Mouse (Mus musculus) cerebellum, postnatal 10 days (tissue): ENCODE measurements at regions not wholly inside any gene's neighbourhood (a gene's known extent, or its start where the extent isn't known, plus 50 kb on each side); places are given as distances from the start of the nearest gene placed in this dataset.
"Not testable (repeated sequence)": the region's sequence is repeated elsewhere in the genome, so short reads cannot be mapped to it uniquely, and the experiment has no call there.

Experiments
- DNase-seq, 2 experiments: peaks; one replicate each; pipeline ENCODE4 v3.0.0; 2021; ENCODE audit warnings: mixed read lengths in 2 of 2

DNA sequence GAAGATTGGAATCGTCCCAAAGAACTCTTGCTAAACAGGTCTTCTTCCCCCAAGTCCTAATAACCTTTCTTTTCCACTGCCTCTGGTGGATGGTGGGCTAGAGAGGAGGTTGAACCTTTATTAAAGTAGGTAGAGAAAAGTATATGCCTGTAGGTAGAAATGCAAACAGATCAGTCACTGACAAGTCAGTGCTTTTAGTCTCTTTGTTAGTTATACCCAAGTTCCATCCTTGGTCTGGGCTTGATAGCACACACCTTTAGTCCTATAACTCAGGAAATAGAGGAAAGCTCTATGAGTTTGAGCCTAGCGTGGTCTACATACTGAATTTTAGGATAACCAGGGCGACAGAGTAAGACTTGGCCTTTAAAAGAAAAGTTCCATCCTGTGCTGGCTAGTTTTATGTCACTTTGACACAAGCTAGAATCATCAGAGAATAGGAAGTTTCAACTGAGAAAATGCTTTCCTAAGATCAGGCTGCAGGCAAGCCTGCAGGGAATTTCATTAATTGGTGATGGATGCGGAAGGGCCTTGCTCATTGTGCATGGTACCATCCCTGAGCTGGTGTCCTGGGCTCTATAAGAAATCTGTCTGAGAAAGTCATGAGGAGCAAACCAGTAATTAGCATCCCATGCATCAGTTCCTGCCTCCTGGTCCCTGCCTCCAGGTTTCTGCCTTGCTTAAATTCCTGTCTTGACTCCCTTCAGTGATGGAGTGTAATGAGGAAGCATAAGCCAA is 94.7 kb upstream of the Cpsf6 start:
- DNase-seq: no peak

DNA sequence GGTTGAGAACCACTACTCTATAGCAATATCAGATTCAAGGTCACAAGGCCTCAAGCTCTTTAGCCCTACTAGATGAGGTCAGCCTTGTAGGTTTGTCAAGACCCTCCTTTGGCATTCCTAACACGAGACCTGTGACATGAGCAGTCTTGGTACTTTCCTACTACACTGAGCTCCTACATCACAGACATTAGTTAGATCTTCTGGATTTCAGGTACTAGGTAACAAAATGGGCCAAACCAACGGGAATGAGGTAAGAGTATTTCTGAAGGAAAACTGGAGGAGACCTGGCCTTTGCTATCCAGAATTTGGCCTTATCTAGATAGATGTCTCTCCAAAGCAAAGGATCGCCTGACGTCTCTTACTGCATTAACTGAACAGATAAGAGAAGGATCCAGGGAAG is 93.7 kb upstream of the Cpsf6 start:
- DNase-seq: no peak

DNA sequence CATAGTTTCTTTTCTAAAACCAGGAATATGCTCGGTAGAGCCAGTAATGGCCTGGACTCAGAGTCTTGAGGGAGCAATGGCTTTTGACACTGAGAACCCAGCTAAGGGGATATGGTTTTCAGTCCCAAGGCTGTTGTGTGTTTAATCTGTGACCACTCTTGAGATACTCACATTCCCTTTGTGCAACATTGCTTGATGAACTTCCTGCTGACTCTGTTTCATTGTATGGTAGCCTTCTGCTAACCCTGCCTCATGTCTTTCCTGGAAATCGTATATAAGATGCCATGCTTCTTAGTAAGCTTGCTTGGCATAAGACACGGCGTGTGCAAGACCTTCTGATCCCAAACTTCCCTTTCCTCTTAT is 92.7 kb upstream of the Cpsf6 start:
- DNase-seq: no peak

DNA sequence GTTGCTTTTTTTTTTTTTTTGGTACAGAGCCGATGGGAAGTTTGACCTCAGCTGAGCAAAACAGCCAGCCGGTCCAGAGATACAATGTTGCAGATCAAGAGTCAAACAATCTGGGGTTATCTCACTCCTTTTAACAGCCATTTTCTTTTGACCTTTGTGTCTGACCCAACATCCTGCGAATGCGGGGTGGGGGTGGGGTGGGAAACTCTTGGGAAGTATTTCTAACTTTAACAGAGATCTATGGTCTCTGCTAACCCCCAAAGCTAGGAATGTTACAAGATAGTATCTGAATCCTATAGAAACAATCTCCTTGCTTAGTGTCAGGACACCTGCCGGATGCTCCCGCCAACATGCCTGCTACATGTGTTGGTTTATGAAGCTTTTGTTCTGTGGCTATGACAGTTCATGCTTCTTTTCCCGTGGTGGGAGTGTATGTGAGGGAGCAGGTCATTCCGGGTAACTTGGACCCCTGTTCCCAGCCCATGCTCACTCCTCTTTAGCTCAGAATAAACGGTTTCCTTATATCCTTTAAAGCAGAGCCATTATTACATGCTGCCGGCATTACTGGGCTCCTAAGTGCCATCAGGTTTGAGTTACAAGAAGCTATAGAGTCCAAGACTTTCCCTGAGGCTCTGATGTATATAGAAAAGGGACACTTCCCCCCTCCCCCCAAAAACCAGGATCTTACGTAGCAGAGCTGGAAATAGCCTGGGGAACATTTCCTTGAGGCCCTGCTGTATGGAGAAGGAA is 92.2 kb upstream of the Cpsf6 start:
- DNase-seq: no peak

DNA sequence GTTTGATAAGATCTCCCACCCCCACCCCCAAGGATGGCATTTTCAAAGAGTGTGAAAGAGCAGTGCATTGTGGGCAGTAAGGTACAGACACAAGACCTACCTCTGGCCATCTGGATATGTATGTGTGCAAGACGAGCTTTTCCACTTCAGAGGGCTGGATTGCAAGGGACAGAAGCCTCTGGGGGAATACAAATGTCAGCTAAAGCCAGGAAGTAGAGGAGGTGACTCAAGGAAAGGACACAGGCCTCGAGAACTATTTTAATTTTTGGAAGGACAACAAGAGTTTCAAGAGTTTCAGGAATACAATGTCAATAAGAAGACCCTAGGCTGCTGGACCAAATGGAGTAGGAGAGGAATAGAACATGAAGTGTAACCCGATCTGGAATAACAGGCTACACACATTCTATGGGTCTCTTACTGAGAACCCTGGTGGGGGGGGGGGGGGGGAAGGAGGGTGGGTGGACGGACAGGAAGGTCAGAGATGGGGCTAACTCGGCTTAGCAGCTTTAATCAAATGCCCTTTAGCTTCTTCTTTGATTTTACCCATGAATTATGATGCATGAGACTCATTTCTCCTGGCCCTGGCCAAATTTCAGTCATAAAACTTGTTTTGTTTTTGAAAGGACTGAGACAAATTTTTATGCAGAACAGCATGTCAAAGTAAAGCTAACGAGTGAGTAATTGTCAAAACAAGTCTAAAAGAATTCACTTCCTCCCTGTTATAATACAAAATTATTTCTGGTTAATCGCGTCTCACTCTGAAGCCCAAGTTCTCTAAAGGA is 91.4 kb upstream of the Cpsf6 start:
- DNase-seq: no peak

DNA sequence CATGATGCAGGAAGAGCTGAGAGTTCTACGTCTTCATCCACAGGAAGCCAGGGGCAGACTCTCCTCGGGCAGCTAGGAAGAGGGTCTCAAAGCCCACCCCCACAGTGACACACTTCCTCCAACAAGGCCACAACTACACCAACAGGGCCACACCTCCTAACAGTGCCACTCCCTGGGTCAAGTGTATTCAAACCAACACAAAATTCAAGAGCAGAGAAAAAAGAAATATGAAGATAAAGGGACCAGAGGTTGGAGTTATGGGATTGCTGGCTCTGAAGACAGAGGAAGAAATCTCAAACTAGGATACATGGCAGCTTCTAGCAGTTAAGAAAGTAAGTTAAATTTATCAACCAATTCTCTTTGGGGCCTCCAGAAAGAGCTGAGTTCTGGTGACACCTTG is 90.7 kb upstream of the Cpsf6 start:
- DNase-seq: no peak

DNA sequence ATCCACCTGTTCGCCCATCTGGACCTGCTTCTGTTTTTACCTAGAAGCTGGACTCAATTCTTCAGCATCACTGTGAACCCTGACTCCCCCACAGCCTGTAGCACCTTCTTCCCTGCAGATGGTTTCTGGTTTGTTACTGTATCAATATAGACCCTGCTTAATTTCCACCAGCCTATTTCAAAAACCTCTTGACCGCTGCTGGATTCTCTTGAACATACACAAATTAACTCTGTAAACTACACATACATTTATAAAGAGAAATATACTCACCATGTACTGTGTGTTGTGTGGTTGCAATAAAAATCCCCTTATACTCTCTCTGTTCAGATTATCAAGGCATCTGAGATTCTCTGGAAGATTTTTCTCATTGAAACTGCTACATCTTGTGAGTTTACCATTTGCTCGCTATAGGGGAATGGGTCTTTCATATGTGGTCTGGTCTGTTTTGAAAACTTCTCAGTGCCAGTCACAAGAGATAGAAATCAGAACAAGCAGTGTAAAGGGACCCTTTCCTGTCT is 89.8 kb upstream of the Cpsf6 start:
- no peak for DNase-seq

DNA sequence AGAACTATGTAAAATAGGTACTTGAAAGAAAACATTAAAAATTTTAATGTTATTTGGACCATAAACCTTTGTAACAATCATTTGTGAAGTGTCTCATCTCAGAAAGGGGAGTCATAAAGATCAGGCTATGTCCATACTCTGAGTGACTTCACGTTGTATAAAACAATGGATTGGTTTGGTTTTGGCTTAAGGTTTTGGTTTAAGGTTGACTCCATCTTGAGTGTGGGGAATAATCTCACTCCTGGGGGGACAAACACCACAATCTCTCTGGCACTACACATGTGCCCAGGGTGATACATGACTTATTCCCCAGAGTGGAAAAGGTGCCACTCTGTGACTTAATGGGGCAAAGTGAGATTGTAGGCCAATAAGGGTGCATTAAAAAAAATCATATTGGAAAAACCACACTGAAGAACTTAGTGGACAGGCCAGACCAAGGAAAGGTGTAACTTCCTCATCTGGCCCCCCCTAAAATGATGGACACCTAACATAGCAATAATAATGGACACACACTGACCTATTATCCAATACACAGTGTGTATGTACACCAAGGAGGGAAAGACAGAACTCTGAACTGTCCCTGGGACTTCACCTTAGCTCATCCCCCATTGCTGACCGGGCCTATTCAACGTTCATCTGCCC is 89.2 kb upstream of the Cpsf6 start:
- DNase-seq: no peak

DNA sequence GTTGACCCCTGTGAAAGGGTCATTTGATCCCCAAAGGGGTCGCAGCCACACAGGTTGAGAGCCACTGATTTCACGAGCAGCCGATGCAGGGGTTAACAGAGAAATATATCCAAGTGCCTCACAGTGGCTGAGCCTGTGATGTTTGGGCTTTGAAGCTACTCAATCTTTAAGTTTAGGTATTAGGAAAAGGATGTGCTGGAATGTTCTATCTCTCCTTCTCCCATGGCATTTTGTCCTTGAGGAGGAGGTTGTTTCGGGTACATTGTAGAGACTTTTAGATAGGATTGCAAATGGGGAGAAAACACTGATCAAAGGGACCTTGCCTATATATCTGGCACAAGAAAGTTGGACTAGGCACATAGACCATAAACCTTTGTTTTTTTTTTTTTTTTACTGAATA is 88.6 kb upstream of the Cpsf6 start:
- DNase-seq: no peak

DNA sequence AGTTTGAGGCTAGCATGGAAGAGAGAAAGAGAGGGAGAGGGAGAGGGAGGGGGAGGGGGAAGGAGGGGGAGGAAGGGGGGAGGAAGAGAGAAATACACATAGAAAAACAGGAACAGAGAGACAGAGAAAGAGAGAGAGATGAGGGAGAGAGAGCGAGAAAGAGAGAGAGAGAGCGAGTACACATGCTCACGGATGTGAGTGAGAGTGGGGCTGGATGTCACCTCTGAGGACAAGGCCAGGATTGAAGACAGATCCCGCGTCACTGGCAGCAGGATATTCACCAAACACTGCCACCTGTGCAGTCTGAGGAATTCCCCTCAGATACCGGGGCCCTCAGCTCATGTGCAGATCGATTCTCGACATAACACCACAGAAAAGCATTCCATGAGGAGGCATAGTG is 87.3 kb upstream of the Cpsf6 start:
- DNase-seq: no peak

DNA sequence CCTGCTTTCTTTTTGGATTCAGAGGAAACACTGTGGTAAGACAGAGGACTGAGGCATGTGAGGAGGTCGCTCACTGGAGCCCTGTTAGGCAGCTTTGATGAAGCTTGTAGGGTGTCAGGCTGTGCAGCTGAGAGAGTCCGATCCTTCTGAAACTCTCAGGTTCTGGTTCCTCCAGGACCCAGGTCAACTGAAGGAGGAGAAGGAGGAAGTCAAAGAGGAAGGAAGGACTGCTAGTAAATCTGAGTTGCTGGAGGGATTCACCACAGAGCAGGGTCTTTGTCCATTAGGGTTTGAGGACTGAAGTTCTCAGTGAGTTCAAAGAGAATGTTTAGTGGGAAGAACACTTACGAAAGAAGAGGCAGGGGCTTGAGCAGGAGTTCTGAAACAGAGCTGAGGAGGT is 86.6 kb upstream of the Cpsf6 start:
- DNase-seq: no peak

DNA sequence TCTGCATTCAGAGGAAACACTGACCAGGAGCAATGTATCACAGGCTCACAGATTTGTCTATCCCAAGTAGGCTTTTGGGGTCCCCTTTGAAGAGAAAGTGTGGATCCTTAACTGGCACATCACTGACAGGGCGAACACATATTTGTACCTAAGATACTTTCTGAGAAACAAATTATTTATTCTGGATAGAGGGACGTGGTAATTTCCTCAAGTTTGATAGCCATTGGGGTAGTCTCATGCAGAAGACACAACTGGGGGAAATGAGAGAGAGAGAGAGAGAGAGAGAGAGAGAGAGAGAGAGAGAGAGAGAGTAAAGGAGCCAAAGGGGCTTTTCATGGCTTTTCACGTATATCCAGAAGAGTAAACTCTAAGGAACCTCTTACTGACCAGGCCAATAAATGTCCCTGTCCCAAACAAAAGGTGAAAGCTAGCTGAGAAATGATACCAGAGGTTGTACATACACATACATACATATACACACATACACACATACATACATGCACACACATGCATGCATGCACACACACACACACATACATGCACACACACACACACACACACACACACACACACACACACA is 85.9 kb upstream of the Cpsf6 start:
- no peak for DNase-seq

DNA sequence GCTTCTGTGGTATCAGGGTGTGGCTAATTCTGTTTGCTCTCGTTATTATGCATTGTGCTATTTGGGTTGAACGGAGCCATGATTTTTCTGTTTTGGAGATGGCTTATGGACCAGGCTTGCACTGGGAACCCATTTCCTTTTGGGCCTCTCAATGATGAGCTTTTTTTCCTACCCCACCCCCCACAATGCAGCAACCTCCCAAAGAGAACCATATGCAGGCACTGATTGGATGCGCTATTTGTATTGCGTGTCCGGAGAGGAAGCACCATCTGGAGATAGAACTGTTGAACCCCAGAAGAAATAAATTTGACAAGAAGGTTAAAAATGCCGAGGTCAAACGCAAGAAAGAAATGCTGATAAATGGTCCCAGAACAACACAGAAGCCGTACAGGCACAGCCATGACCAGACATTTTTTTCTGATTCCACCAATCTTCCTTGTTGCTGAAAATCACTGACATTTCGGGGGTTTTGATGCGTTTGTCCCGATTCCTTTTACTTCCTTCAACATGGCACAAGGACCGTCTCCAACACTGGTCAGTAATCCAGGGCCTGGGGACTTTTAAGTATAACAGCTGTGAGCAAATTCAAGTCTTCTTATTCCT is 85.3 kb upstream of the Cpsf6 start:
- DNase-seq: no peak

DNA sequence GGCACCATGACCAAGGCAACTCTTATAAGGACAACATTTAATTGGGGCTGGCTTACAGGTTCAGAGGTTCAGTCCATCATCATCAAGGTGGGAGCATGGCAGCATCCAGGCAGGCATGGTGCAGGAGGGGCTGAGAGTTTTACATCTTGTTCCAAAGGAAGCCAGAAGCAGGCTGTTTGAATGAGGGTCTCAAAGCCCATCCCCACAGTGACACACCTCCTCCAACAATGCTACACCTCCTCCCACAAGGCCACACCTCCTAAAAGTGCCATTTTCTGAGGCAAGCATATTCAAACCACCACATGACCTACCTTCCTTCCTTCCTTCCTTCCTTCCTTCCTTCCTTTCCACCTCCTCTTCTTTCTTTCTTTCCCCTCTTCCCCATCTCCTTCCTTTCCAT is 84.5 kb upstream of the Cpsf6 start:
- not testable (repeated sequence) for DNase-seq

DNA sequence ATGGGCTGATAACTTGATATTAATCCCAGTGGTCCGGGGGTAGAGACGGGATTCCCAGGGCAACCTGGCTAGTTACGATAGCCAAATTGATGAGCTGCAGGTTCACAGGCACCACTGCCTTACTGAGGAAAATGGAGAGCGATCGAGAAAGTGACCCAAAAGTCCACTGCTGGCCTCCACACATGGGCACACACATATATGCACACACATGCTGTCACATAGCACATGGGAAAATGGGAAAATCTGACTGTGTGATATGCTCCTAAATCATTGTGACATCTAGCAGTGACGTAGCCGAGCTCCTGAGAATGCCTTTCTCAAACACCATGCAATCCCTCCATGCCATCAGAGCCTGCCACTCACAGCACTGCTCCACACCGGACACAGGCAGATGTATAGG is 83.8 kb upstream of the Cpsf6 start:
- DNase-seq: no peak

DNA sequence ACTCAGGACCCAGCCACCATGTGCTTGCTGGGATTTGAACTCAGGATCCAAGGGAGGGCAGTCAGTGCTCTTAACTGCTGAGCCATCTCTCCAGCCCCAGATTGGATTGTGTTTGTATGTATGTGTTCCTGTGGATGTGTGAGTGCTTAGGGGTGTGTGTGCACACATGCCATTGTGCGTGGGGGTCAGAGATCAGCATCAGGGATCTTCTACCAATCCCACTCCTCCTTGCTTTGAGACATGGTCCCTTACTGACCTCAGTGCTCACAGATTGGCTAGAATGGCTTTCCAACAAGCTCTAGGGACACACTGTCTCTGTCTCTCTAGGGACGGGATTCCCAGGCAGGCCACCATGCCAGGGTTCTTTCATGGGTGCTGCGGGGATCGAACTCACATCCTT is 83.1 kb upstream of the Cpsf6 start:
- DNase-seq: no peak

DNA sequence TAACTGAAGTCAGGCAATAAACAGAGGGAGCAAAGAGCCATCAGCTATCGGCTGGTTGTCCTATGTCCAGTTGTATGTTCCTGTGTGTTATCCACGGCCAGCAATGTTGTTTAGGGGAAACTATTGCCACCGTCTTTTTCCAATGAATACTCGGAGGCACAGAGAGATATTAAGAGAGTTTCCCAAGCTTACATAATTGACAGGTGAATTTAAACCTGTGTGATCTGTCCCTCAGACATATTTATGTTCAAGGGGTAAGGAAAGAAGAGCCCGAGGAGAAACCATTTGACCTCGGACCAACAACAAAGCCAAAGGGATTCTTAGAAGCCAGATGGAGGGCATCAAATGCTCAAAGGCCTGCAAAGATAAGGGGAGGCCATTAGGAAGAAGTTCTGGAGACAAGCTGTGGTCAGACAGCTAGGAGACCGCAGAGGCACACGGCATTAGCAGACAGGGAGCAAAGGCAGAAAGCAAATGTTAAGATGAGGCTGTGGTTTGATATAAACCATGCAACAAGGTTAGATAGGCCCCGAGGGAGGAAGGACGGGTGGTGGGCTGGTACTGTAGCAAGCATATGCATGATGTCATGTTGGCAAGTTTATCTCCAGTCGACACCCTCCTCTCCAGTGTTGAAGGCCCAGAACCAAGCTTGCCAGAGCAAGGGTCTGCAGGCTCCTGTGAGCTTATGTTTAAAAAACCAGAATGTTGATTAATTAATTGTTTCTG is 82.1 kb upstream of the Cpsf6 start:
- DNase-seq: no peak

DNA sequence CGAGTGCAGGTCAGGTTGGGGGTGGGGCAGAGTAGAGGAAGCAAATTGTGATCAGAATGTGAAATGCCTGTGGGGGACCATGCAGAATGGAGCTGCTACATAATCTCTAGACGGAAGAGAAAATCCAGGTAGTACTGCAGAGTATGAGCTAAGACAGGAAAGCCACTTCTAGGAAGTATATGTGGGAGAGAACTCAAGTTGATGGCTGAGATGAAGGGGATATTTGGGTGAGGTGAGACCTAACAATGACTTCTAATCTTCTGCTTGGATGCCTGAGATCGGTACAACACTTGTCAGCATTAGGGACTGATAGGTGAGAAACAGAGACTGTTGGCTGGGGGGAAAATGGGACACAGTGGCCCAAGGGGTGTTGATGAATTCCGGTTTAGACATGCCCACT is 81.4 kb upstream of the Cpsf6 start:
- DNase-seq: no peak

DNA sequence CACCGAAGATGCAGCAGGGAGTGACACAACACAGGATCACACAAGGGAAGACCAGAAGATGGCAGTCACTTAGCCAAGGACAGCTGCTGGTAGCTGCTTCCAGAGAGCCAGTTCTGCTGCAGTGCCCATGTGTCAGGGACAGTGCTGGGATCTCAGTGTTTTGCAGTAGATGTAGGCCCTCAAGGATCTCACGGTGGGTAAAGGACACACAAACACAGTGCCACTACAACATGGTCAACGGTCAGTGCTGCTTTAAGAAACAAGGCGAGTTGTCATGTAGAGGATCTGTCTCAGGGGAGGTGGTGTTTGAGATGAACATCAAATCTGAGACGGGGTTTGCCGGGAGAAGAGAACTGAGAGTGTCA is 80.5 kb upstream of the Cpsf6 start:
- no peak for DNase-seq

DNA sequence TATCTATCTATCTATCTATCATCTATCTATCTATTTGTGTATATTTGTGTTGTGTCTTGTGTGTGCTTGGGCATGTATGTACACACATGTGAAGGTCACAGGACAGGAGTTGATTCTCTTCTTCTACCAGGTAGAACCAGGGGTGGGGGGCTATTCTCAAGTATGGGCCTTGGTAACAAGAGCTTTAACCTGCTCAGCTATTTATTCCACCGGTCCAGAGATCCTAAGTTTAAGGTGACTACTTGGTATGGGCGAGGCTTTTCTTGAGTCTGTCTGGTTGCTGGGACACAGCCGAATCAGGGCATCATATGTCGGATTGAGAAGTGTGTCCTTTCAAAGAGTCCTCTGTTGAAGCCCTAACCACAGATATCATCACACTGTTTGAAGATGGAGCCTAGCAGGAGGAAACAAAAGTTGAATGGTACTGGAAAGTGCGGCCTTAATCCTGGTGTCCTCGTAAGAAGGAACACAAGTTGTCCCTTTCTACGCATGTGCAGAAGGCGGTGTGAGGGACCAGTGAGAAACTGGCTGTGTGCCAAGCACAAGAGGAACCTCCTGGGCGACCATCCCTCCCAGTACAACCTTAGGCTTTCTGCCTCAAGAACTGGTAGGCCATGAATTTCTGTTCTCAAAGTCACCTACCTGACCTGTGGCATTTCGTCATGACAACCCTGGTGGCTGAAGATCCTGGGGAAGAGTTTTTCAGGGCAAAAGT is 80.0 kb upstream of the Cpsf6 start:
- DNase-seq: peak; percentile 26

DNA sequence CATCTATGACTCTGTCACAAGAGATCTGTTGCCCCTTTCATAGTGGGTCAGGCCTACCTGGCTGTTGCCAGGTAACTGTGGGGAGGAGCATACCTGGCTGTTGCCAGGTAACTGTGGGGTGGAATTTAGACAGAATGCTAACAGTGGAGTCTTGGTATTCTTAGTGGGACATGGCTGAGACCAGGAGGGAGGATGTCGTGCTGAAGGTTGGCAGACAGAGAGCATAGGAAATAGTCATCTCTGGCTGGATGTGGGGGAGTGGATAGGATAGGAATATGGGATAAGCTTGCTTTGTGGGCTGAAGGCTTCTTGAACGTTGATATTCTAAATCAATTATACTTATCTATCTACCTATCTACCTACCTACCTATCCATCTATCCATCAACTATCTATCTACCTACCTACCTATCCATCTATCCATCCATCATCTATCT is 79.2 kb upstream of the Cpsf6 start:
- no peak for DNase-seq
